Mouse (Mus musculus): ENCODE measurements around the gene Glipr2. TPM values are rescaled to one million over a fixed set of nuclear protein-coding genes. Genes with fewer than 3 reads are reported as not detected.

The Glipr2 gene
- total and polyA plus RNA-seq, 3 experiments, result 60.3 to 146 (median 62.8) TPM

DNA sequence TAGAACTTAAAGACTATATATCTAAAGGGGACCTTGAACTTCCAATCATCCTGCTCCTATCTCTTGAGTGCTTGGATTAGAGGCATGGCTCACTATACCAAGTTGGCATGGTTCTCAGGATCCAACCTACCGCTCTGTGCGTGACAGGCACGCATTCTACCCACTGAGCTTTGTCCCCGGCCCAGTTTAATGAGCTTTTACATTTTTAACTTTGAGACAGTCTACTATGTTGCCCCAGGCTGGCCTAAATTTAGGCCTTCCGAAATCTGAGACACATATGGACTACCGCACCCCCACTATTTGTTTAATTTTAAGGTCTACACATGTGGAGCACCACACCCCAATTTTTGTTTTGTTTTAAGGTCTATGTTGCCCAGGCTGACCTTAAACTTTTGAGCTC, 23.6 kb downstream of the Glipr2 start:
- Histone ChIP-seq H3K4me2 (ENCODE audit: insufficient read depth, low read depth, poor library complexity, severe bottlenecking) (no peak overlapping the region), H3K27ac (ENCODE audit: insufficient read depth, low read depth) (no peak overlapping the region), H3K79me2 (replicated peaks; ENCODE audit: control insufficient read depth, extremely low read depth, insufficient read depth, poor library complexity, severe bottlenecking) (no peaks in the 10 kb centered on the region), H3K4me1 (ENCODE audit: control insufficient read depth in 1 of 2, insufficient read depth in 2 of 2) (peaks cover 10 to 59% of the 10 kb centered on the region in 2 experiments; a peak in 3 of 4 replicates), H3K36me3 (replicated peaks in 1 of 2; ENCODE audit: control insufficient read depth in 1 of 2, insufficient read depth in 1 of 2, low read length in 1 of 2) (peaks cover 17 to 44% of the 10 kb centered on the region in 2 experiments), H3K4me3 (replicated peaks in 1 of 3; ENCODE audit: low read depth in 2 of 3, low read length in 2 of 3, poor library complexity in 1 of 3) (no peak overlapping the region), H3K9me3 (replicated peaks; ENCODE audit: low read length) (no peaks in the 10 kb centered on the region), H3K9ac (ENCODE audit: insufficient read depth, low read depth) (no peak overlapping the region), H3K27me3 (replicated peaks) (no peaks in the 10 kb centered on the region)
- TF ChIP-seq MYC (IDR thresholded peaks at IDR 0.05; ENCODE audit: low read depth, low read length) (no peak), ELF1 (IDR thresholded peaks at IDR 0.05; ENCODE audit: low read depth, low read length) (no peak), GABPA (IDR thresholded peaks at IDR 0.05; ENCODE audit: insufficient replicate concordance, low read depth, low read length) (no peak), HCFC1 (IDR thresholded peaks at IDR 0.05; ENCODE audit: low read depth, low read length) (no peak), POLR2A (IDR thresholded peaks at IDR 0.05; ENCODE audit: low read depth, low read length) (no peak), ZC3H11A (IDR thresholded peaks at IDR 0.05; ENCODE audit: low read depth, low read length) (no peak), EP300 (IDR thresholded peaks at IDR 0.05; ENCODE audit: low read length) (no peak), PAX5 (IDR thresholded peaks at IDR 0.05; ENCODE audit: low read length) (no peak), E2F4 (IDR thresholded peaks at IDR 0.05; ENCODE audit: insufficient replicate concordance, low read depth, low read length) (no peak), RAD21 (IDR thresholded peaks at IDR 0.05; ENCODE audit: low read depth, low read length) (no peak), USF2 (conservative IDR thresholded peaks at IDR 0.05; ENCODE audit: low read depth, low read length) (no peak), CHD1 (IDR thresholded peaks at IDR 0.05; ENCODE audit: low read depth, low read length) (no peak), ETS1 (conservative IDR thresholded peaks at IDR 0.05; ENCODE audit: low read depth, low read length) (no peak), IRF4 (IDR thresholded peaks at IDR 0.05; ENCODE audit: low read depth, low read length) (no peak), MXI1 (IDR thresholded peaks at IDR 0.05; ENCODE audit: low read depth, low read length) (no peak)
- DNase-seq (ENCODE audit: extremely low read depth), result no peak
- dilution Hi-C loops (cut with MboI; ENCODE audit: extremely low pct_ligation_motif_present, extremely low pct_unique_long_range_greater_than_20kb, low sequenced_read_pairs) (no loop called here), in situ Hi-C loops (cut with MboI; ENCODE audit: low pct_ligation_motif_present, low pct_unique_long_range_greater_than_20kb, low sequenced_read_pairs) (loop anchor here (5.0 to 25.0 kb wide), 2 partner anchors 54 to 244 kb away; partner anchors contain the start of genes Hrct1 and Spaar)

DNA sequence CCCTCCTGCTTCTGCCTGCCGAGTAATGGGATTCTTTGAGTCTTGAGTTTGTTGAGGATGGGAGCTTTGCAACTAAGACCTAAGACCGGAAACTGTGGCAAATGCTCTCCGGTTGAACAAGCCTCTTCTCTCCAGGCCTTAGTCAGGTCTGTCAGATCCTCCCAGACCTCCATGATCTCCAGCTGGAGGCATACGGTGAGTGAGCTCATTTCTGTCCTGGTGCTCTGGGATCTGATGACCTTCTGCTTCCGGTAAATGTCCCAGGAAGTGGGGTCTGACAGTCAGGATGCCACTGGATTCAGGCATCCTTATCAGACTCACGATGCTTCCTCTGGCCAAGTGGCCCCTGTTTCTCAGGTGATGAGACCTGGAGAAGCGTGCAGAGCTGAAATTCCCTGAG, 24.1 kb downstream of the Glipr2 start:
- Histone ChIP-seq H3K27ac (ENCODE audit: insufficient read depth, low read depth) (no peak overlapping the region), H3K27me3 (replicated peaks) (no peaks in the 10 kb centered on the region), H3K79me2 (replicated peaks; ENCODE audit: control insufficient read depth, extremely low read depth, insufficient read depth, poor library complexity, severe bottlenecking) (no peaks in the 10 kb centered on the region), H3K9ac (ENCODE audit: insufficient read depth, low read depth) (no peak overlapping the region), H3K4me3 (replicated peaks in 1 of 3; ENCODE audit: low read depth in 2 of 3, low read length in 2 of 3, poor library complexity in 1 of 3) (no peak overlapping the region), H3K9me3 (replicated peaks; ENCODE audit: low read length) (no peaks in the 10 kb centered on the region), H3K36me3 (replicated peaks in 1 of 2; ENCODE audit: control insufficient read depth in 1 of 2, insufficient read depth in 1 of 2, low read length in 1 of 2) (peaks cover 17 to 40% of the 10 kb centered on the region in 2 experiments), H3K4me2 (ENCODE audit: insufficient read depth, low read depth, poor library complexity, severe bottlenecking) (no peak overlapping the region), H3K4me1 (ENCODE audit: control insufficient read depth in 1 of 2, insufficient read depth in 2 of 2) (peaks cover 10 to 55% of the 10 kb centered on the region in 2 experiments; a peak in 3 of 4 replicates)
- in situ Hi-C loops (cut with MboI; ENCODE audit: low pct_ligation_motif_present, low pct_unique_long_range_greater_than_20kb, low sequenced_read_pairs), result loop anchor here (5.0 to 25.0 kb wide), 2 partner anchors 54 to 244 kb away; partner anchors contain the start of genes Hrct1 and Spaar
- no peak for DNase-seq (ENCODE audit: extremely low read depth)
- dilution Hi-C loops (cut with MboI; ENCODE audit: extremely low pct_ligation_motif_present, extremely low pct_unique_long_range_greater_than_20kb, low sequenced_read_pairs), result no loop called here
- no peak for TF ChIP-seq NRF1 (IDR thresholded peaks at IDR 0.05; ENCODE audit: low read depth, low read length)
- TF ChIP-seq USF2 (conservative IDR thresholded peaks at IDR 0.05; ENCODE audit: low read depth, low read length), result no peak
- TF ChIP-seq GABPA (IDR thresholded peaks at IDR 0.05; ENCODE audit: insufficient replicate concordance, low read depth, low read length), result no peak

Measured in CH12.LX (cell line).